Mouse (Mus musculus) bone marrow, adult 2 months (tissue): Measurements from ENCODE around the gene Ces2a. TPM values are rescaled to one million over a fixed set of nuclear protein-coding genes. Genes with fewer than 3 reads are reported as not detected.

ENCODE experiments used
- H3K27ac ChIP-seq: fragments of 200-500 bp; 2 replicates; pipeline ENCODE4 v1.5.1; 2012; ENCODE audit warnings: low read depth, mild to moderate bottlenecking, control low read depth, inconsistent platforms, low read length; ENCODE audit not compliant: control insufficient read depth, poor library complexity, insufficient read depth
- H3K4me1 ChIP-seq: fragments of 200-500 bp; 2 replicates; pipeline ENCODE4 v1.6.1; 2011; ENCODE audit warnings: low read length; ENCODE audit not compliant: control insufficient read depth, insufficient read depth
- H3K4me3 ChIP-seq: fragments of 200-500 bp; replicated peaks from 2 replicates; pipeline ENCODE3; 2011; ENCODE audit warnings: mild to moderate bottlenecking, low read depth, low read length, control low read depth; ENCODE audit not compliant: control insufficient read depth
- CTCF ChIP-seq: fragments of 200-500 bp; IDR thresholded peaks from 2 replicates; pipeline ENCODE4 v1.5.1; 2011; ENCODE audit warnings: low read length, control low read depth; ENCODE audit not compliant: control insufficient read depth, insufficient read depth
- POLR2A ChIP-seq: fragments of 200-500 bp; IDR thresholded peaks from 2 replicates; pipeline ENCODE4 v1.6.1; 2011; ENCODE audit warnings: low read depth, mild to moderate bottlenecking, control low read depth, low read length, borderline replicate concordance; ENCODE audit not compliant: control insufficient read depth
- WGBS: fragments of 180-500 bp; shearing (Covaris S2); methylation state at CpG from one replicate; pipeline ENCODE4 v1.1.7; 2018; 5-methylcytosine and 5-hydroxymethylcytosine counted together
- polyA plus RNA-seq: library from polyadenylated mRNA; stranded (reverse); fragments of >200 nt; gene quantifications from 2 replicates; pipeline ENCODE4 v1.2.4, GENCODE M21; 2011; ENCODE audit warnings: low replicate concordance; ENCODE audit not compliant: missing spikeins, insufficient read depth, insufficient read length

Gene Ces2a
- 1.3 and 2.5 TPM in 2 replicates for polyA plus RNA-seq

- 82% methylated on average over 1 of the region's 1 CpGs for WGBS
- Histone ChIP-seq H3K4me1 (no peaks in the 10 kb centered on the region), H3K27ac (no peak within 1 kb of the TSS), H3K4me3 (no peak within 1 kb of the TSS)
- no peak for TF ChIP-seq POLR2A
- no peak for TF ChIP-seq CTCF
Observed at GRCm38 (mm10) chr8:104733753-104734152, at the start of gene Ces2a. Gene Ces2a, plus strand, starts transcription at chr8:104734003.

DNA sequence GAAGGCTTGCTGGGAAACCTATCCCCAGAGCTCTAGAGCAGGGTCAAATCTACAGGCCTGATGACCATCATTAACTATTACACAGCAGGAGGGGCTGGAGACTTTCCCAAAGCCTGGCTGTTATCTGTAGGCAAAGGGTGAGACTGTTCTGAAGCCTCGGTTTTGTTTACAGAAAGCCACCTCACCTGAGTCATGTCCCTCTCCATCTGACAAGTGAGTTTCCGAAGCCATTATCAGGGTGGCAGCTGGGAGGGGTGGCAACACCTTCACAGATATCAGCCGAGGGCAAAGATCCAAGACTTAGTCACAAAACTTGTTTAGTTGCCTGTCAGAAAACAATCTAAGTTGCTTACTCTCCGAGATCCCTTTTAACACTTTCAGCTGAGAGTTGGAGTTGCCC is 45.4 kb upstream of the Ces2a start:
- Histone ChIP-seq H3K4me1 (no peaks in the 10 kb centered on the region), H3K27ac (no peak overlapping the region), H3K4me3 (no peak overlapping the region)
- no peak for TF ChIP-seq CTCF
- no peak for TF ChIP-seq POLR2A
- WGBS, result 62% methylated on average over 4 of the region's 4 CpGs

DNA sequence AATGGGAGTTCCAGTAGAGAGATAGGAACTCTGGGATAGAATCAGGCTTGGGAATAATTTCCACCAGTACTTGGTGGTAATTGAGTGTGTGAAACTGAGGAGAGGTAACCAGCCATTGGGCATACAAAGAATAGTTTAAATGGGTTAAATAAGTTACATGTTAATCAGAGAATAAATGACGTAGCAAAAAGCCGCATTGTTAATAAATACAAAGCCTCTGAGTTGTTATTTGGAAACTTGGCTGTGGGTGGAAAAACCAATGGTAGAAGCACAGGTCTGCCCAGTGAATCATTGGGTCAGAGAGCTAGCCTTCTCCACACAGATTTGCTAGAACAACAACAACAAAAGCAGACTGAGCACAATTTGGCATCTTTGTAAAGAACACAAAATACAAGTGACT is 35.2 kb upstream of the Ces2a start:
- WGBS, result 82% methylated on average over 2 of the region's 2 CpGs
- H3K4me3 ChIP-seq, result no peak overlapping the region
- H3K4me1 ChIP-seq, result no peaks in the 10 kb centered on the region
- no peak overlapping the region for H3K27ac ChIP-seq
- TF ChIP-seq POLR2A, result no peak

GRCm38 (mm10) chr8:104701900-104702299 is 31.9 kb upstream of the Ces2a start:
- H3K27ac ChIP-seq, result no peak overlapping the region
- no peak for TF ChIP-seq POLR2A
- TF ChIP-seq CTCF, result no peak
- H3K4me1 ChIP-seq, result no peaks in the 10 kb centered on the region
- H3K4me3 ChIP-seq, result no peak overlapping the region
- WGBS, result 82% methylated on average over 2 of the region's 2 CpGs

- Histone ChIP-seq H3K4me1 (no peaks in the 10 kb centered on the region), H3K4me3 (no peak overlapping the region), H3K27ac (no peak overlapping the region)
- TF ChIP-seq POLR2A, result no peak
- no peak for TF ChIP-seq CTCF
- WGBS, result 70% methylated on average over 8 of the region's 8 CpGs
Observed at GRCm38 (mm10) chr8:104721166-104721565, 12.6 kb upstream of the Ces2a start.

GRCm38 (mm10) chr8:104731451-104731850 is 2.4 kb upstream of the Ces2a start:
- Histone ChIP-seq H3K4me1 (no peaks in the 10 kb centered on the region), H3K27ac (no peak overlapping the region), H3K4me3 (no peak overlapping the region)
- TF ChIP-seq POLR2A (no peak), CTCF (no peak)
- 89% methylated on average over 4 of the region's 4 CpGs for WGBS

GRCm38 (mm10) chr8:104731969-104732368 is 1.8 kb upstream of the Ces2a start:
- TF ChIP-seq CTCF (no peak), POLR2A (no peak)
- H3K27ac ChIP-seq, result no peak overlapping the region

GRCm38 (mm10) chr8:104742039-104742438 is 8.2 kb downstream of the Ces2a start:
- TF ChIP-seq POLR2A, result no peak
- TF ChIP-seq CTCF, result no peak
- no peaks in the 10 kb centered on the region for H3K4me1 ChIP-seq
- H3K4me3 ChIP-seq, result no peak overlapping the region
- H3K27ac ChIP-seq, result no peak overlapping the region
- WGBS, result 66% methylated on average over 1 of the region's 1 CpGs

More at GRCm38 (mm10) chr8:104731969-104732368, 1.8 kb upstream of the Ces2a start:
- Histone ChIP-seq H3K4me3 (no peak overlapping the region), H3K4me1 (no peaks in the 10 kb centered on the region)
- WGBS, result 64% methylated on average over 6 of the region's 6 CpGs

- TF ChIP-seq CTCF (no peak), POLR2A (no peak)
- H3K4me1 ChIP-seq, result no peaks in the 10 kb centered on the region
- H3K4me3 ChIP-seq, result no peak overlapping the region
- WGBS, result 66% methylated on average over 3 of the region's 3 CpGs
- no peak overlapping the region for H3K27ac ChIP-seq
Observed at GRCm38 (mm10) chr8:104743410-104743809, 9.6 kb downstream of the Ces2a start.

DNA sequence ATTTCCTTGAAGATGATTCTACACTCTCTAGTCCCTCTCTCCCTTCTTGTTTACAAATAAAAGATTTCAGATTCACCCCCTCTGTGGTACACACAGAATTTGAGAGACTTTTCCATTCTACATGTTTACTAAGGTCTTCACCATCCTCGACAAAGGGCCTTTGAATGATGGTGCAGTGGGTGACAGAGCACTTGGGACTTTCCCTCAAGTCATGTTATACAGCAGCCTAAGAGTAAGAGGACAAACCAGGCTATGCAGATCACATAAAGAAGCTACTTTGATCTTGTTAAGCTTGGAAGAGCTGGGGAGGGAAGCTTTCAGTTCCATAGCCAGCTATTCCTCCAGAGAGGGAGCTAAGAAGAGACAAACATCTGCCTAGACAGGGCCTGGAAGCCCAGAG is 19.0 kb downstream of the Ces2a start:
- Histone ChIP-seq H3K4me3 (no peak overlapping the region), H3K27ac (no peak overlapping the region), H3K4me1 (no peaks in the 10 kb centered on the region)
- WGBS, result 60% methylated on average over 1 of the region's 1 CpGs
- no peak for TF ChIP-seq CTCF
- no peak for TF ChIP-seq POLR2A
